In genomic region chr19:26666303-26666702, GRCm38 (mm10) we compare ENCODE assay signal across 24 mouse cellular contexts.
DNase-seq lines count a peak whose midpoint lies in the region; ATAC-seq and TF ChIP-seq lines count a peak whose summit lies in the region.
"Had no signal": no experiment of that assay in that cellular context is flagged by ENCODE, and none has a peak within 500 bp of the region (broad histone marks: within the 10 kb centered on the region; RNA-seq: fewer than 3 reads in every experiment).

No protein-coding gene starts in this region.

- H3K27ac ChIP-seq in macrophage = 0 out of 2 replicates have a peak overlapping the region, but pooled peaks have one; percentile 8
- no peak overlapping the region for H3K27ac ChIP-seq in layer of hippocampus, adult 2 months
- H3K27ac ChIP-seq: embryonic facial prominence, embryonic 13.5 days; forebrain, embryonic 13.5 days; gastrocnemius, adult 2 months; heart, embryonic 10.5 days; hindbrain, embryonic 12.5 days had no signal

- 0 out of 2 replicates have a peak, but pooled peaks have one; percentile 44 for ATAC-seq in neutrophil, adult 5-6 weeks (ENCODE audit: extremely low read depth, insufficient number of reproducible peaks, low FRiP score, poor library complexity, severe bottlenecking)
- ATAC-seq: CD4-positive, CD25-positive, alpha-beta regulatory T cell, adult 4 months; forebrain, embryonic 13.5 days; forebrain, postnatal 0 days; hindbrain, embryonic 16.5 days had no signal

- TF ChIP-seq CTCF in layer of hippocampus, adult 2 months (conservative IDR thresholded peaks at IDR 0.05) = no peak

- peaks cover 17% of the 10 kb centered on the region; the same call in 1 of the 2 replicates for H3K36me3 ChIP-seq in macrophage (ENCODE audit: inconsistent target)
- H3K36me3 ChIP-seq: heart, embryonic 10.5 days had no signal

- H3K4me3 ChIP-seq in macrophage (ENCODE audit: inconsistent target) = no peak overlapping the region
- H3K4me3 ChIP-seq in layer of hippocampus, adult 2 months = no peak overlapping the region
- H3K4me3 ChIP-seq: embryonic facial prominence, embryonic 13.5 days; forebrain, embryonic 13.5 days; gastrocnemius, adult 2 months; heart, embryonic 10.5 days; hindbrain, embryonic 12.5 days had no signal

- H3K79me2 ChIP-seq in macrophage (ENCODE audit: inconsistent target) = no peaks in the 10 kb centered on the region

- DNase-seq in A20 (ENCODE audit: low read depth, low spot score) = peak; percentile 7
- DNase-seq in MEL-GATA-1-ER (ENCODE audit: extremely low read depth, low read depth) = peak; percentile 30
- no peak for DNase-seq in urinary bladder, adult 2 months (ENCODE audit: low spot score)
- DNase-seq in kidney, adult 9 months = no peak
- no peak for DNase-seq in layer of hippocampus, adult 2 months (ENCODE audit: low spot score in 2 of 2)
- DNase-seq: adrenal gland, adult 2 months; adrenal gland, postnatal 25 days; B cell, adult 2 months; cerebellum, adult 9-10 months; cerebellum, postnatal 25 days; forebrain, postnatal 0 days; gastrocnemius, adult 2 months; gastrocnemius, postnatal 36 days; heart, adult 18-20 months; heart, postnatal 10 days; heart, postnatal 4 days had no signal

- 30% methylated on average over 5 of the region's 5 CpGs for WGBS in macrophage (ENCODE audit: missing documents)

Comparison
In these comparisons a context has a peak if more than half of its experiments do, and no peak if none do; other contexts are left out.
1. DNase-seq: peak in A20 (single experiment) and MEL-GATA-1-ER (single experiment); none in urinary bladder, adult 2 months (single experiment), kidney, adult 9 months (single experiment) and layer of hippocampus, adult 2 months (0 of 2).